Mouse (Mus musculus) embryo, embryonic 11.5 days (tissue): ENCODE data around the gene Zfp619.
"Not testable (repeated sequence)": the region's sequence is repeated elsewhere in the genome, so short reads cannot be mapped to it uniquely, and the experiment has no call there.

ENCODE experiments used
- DNase-seq: peaks from one replicate; pipeline ENCODE4 v3.0.0-alpha.2; 2012; ENCODE audit warnings: low read depth, low spot score

Gene Zfp619

DNA sequence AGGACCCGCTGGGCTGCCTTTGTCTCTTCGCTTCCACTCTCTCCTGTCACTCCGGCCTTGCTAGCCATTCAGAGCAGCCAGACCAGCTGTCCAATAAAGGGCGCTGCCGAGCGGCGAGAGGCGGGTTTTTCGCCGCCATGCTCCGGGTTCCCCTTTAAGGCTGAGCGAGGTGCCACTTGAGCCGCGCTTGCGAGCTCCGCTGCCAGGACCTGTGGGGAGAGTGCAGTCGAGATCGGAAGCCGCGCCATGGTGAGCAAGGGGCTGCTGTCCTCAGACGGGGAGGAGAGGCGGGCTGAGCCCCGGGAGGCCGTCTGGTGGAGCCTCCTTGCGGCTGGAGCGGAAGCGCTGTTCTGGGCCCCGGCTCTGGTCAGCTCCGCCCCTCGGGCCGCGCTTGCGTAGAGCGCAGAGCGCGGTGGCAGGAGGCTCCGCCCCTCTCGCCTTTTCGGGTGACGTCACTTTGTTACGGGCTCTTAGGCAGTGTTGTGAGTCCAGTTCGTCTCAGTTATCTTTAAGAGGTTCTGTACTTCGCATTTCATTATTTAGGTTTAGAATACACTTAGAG lies at the start of gene Zfp619:
Gene Zfp619, plus strand, starts transcription at position 151 of the 562 bp plus-strand sequence.
- DNase-seq: peak; percentile 93

GRCm38 (mm10) chr7:39479013-39479412 lies 38.6 kb upstream of the Zfp619 start:
- no peak for DNase-seq

GRCm38 (mm10) chr7:39484384-39484783 lies 33.2 kb upstream of the Zfp619 start:
- no peak for DNase-seq

- no peak for DNase-seq
Observed at GRCm38 (mm10) chr7:39487159-39487853, 30.3 kb upstream of the Zfp619 start.

DNA sequence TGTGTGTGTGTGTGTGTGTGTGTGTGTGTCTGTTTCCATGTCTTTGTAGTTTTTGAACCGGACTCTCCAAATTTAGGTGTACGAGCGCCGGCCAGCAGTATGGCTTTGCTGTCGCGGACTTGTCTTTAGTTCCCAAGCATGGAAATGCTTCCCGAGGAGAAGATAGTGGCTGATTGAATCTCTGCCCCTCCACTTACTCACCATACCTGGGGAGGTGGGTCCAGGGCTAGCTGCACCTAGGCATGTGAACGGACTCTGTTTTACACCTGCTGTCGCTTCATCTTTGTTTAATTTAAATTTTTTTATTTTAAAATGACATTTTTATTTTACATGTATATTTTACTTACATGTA lies 29.7 kb upstream of the Zfp619 start:
- no peak for DNase-seq

DNA sequence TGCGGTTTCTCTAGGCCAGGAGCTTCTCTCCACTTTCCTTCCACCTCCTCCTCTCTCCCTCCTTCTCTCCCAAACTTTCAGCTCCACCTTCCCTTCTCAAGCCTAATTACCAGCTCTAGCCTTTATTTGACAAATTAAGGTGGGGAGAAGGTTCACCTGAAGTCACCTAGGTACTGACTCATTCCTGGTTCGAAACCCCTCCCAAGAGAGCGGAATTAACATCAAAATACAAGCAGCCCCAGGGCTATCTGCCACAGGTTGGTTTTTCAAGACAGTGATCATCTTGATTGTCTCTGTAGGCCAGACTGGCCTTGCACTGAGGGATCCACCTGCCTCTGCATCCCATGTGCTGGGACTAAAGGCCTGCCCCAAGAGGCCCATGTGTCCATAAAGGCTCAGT lies 22.9 kb upstream of the Zfp619 start:
- no peak for DNase-seq

- no peak for DNase-seq
Observed at GRCm38 (mm10) chr7:39504100-39504499, 13.5 kb upstream of the Zfp619 start.

DNA sequence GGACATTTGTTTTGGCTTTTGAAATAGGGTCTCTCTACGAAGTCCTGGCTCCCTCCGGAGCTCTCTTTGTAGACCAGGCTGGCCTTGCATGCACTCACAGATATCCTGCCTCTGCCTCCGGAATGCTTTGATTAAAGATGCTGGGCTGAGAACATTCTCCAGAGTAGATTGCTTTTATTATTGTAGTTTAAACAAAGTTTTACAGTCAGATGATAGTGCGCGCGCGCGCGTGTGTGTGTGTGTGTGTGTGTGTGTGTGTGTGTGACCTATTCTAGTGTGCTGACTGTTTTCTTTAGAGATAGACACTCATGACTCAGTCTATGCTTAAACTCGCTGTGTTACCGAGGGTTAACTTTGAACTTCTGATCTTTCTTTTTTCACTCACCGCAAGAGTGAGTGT lies 796 bp downstream of the Zfp619 start:
- no peak for DNase-seq

GRCm38 (mm10) chr7:39523703-39524424 lies 6.3 kb downstream of the Zfp619 start:
- no peak for DNase-seq

- no peak for DNase-seq
Observed at GRCm38 (mm10) chr7:39543151-39543550, 25.6 kb downstream of the Zfp619 start.

- peak; percentile 71 for DNase-seq
Observed at GRCm38 (mm10) chr7:39544242-39545111, 26.9 kb downstream of the Zfp619 start.

DNA sequence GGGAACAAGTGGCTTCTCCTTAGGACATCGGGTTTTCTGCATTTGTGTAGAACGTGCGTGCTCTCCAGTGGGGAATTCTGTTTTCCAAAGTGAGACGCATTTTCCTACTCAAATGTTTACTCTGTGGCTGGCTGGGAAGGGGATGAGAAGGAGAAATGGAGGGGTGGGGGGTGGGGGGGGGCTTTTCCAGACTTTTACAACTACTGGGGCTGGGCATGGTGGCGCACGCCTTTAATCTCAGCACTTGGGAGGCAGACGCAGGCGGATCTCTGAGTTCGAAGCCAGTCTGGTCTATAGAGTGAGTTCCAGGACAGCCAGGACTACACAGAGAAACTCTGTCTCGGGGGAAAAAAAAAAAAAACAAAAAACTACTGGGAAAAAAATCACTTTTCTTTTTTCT lies 27.6 kb downstream of the Zfp619 start:
- DNase-seq: no peak

GRCm38 (mm10) chr7:39549336-39549735 lies 31.8 kb downstream of the Zfp619 start:
- DNase-seq: no peak

GRCm38 (mm10) chr7:39551976-39552891 lies 34.7 kb downstream of the Zfp619 start:
- peak; percentile 84 for DNase-seq

GRCm38 (mm10) chr7:39552993-39553392 lies 35.4 kb downstream of the Zfp619 start:
- DNase-seq: no peak

GRCm38 (mm10) chr7:39553871-39554270 lies 36.3 kb downstream of the Zfp619 start:
- no peak for DNase-seq

- no peak for DNase-seq
Observed at GRCm38 (mm10) chr7:39580066-39580465, 62.5 kb downstream of the Zfp619 start.

DNA sequence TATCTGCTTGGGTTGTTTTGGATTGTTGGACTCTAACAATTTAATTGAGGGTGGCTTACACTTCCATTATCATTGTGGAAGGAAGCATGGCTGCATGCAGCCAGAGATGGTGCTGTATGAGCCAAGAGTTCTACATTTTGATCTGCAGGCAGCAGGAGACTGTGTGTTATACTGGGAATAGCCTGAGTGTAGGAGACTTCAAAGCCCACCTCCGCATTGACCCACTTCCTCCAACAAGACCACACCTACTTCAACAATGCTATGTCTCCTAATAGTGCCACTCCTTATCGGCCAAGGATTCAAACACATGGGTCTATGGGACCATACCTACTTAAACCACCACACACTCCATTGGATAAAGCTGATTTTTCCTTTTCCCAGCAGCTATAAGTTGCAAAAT lies 63.0 kb downstream of the Zfp619 start:
- no peak for DNase-seq

DNA sequence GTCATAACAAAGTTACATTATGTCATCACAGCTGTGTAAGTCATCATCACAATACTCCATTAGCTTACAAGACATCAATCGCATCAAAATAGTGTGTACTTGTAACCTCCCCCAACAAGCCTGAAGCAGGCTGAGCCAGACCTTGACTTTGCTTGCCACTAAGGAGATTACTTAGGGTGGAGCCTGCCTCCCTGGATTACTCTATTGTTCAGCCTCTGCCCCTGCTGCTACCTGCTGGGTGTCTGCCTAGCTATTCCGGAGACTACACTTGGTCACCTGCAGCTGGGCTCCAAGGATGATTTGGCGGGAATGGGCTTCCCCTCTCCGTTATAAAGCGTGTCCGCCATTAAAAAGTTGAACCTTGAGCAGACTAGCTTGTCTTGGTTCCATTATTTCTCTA lies 69.3 kb downstream of the Zfp619 start:
- not testable (repeated sequence) for DNase-seq

- DNase-seq: no peak
Observed at GRCm38 (mm10) chr7:39588037-39588436, 70.5 kb downstream of the Zfp619 start.

- not testable (repeated sequence) for DNase-seq
Observed at GRCm38 (mm10) chr7:39588471-39589041, 71.0 kb downstream of the Zfp619 start.
